Comparison of ENCODE assay signal across 8 mouse cellular contexts in the genomic region with DNA sequence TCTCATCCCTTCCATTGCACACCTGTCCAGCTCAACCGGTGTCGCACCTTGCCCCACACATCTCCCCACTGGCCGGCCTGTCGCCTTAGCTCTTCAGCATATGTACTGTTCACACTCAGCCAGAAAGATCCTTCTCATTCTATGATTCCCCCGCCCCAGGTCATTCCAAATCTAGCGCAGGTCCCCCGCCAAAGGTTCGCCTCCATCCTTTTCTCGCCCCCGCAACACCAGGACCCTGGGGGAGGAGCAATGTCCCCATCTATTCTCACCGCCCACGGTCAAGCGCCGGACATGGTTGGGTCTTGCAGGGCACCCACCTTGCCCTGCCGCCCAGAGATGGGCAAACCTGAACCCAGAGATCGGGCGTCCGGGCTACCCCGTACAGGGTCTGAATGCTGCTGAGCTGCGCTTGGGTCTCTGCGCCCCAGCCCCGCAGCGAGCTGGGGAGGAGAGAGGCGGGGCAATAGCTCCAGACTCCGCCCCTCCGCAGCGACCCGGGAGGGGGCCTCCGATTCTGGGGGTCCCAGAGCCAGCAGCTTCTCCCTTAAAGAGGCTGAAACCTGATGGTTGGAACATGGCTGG. TPM values are rescaled to one million over a fixed set of nuclear protein-coding genes. Genes with fewer than 3 reads are reported as not detected.
DNase-seq lines count a peak whose midpoint lies in the region; ATAC-seq and TF ChIP-seq lines count a peak whose summit lies in the region.

Gene Tmem91, minus strand, starts transcription at position 448 of the 582 bp plus-strand sequence.

- H3K9ac ChIP-seq in kidney, embryonic 16.5 days (replicated peaks; ENCODE audit: low read length), result peak within 1 kb of the TSS; percentile 58
- H3K9ac ChIP-seq in forebrain, embryonic 16.5 days (replicated peaks; ENCODE audit: low read depth, low read length), result peak within 1 kb of the TSS; percentile 53
- peak within 1 kb of the TSS; percentile 40; the same call in 1 of the 2 replicates for H3K9ac ChIP-seq in limb, embryonic 12.5 days (replicated peaks)

- DNase-seq in kidney, adult 18-20 months, result no peak
- no peak for DNase-seq in kidney, postnatal 4 days
- no peak for DNase-seq in gastrocnemius, postnatal 4 days (ENCODE audit: low spot score in 2 of 2)

- no peaks in the 10 kb centered on the region for H3K36me3 ChIP-seq in kidney, embryonic 16.5 days (ENCODE audit: insufficient read depth, low read length)
- H3K36me3 ChIP-seq in forebrain, embryonic 16.5 days (ENCODE audit: control insufficient read depth, insufficient read depth), result no peaks in the 10 kb centered on the region
- no peaks in the 10 kb centered on the region for H3K36me3 ChIP-seq in limb, embryonic 12.5 days

- peak within 1 kb of the TSS; percentile 68 for H3K4me2 ChIP-seq in kidney, embryonic 16.5 days (replicated peaks; ENCODE audit: low read depth, low read length)
- peak within 1 kb of the TSS; percentile 60 for H3K4me2 ChIP-seq in forebrain, embryonic 16.5 days (ENCODE audit: low read length)
- H3K4me2 ChIP-seq in limb, embryonic 12.5 days, result peak within 1 kb of the TSS; percentile 58

- peaks cover 8% of the 10 kb centered on the region for H3K4me1 ChIP-seq in kidney, embryonic 16.5 days (ENCODE audit: insufficient read depth, low read length)
- H3K4me1 ChIP-seq in forebrain, embryonic 16.5 days (replicated peaks; ENCODE audit: control insufficient read depth, insufficient read depth, low read length), result peaks cover 25% of the 10 kb centered on the region
- H3K4me1 ChIP-seq in limb, embryonic 12.5 days (replicated peaks), result peaks cover 11% of the 10 kb centered on the region
- peaks cover 13% of the 10 kb centered on the region; the same call in 1 of the 2 replicates for H3K4me1 ChIP-seq in olfactory bulb, adult 2 months (ENCODE audit: control insufficient read depth, insufficient read depth, low read length)

- no peaks in the 10 kb centered on the region for H3K9me3 ChIP-seq in kidney, embryonic 16.5 days (ENCODE audit: low read length)
- no peaks in the 10 kb centered on the region for H3K9me3 ChIP-seq in forebrain, embryonic 16.5 days (ENCODE audit: control insufficient read depth, low read length)
- no peaks in the 10 kb centered on the region for H3K9me3 ChIP-seq in limb, embryonic 12.5 days

- WGBS in kidney, embryonic 16.5 days, result 2% methylated on average over 29 of the region's 29 CpGs
- 2% methylated on average over 29 of the region's 29 CpGs for WGBS in forebrain, embryonic 16.5 days
- 3% methylated on average over 29 of the region's 29 CpGs for WGBS in limb, embryonic 12.5 days
- 2% methylated on average over 29 of the region's 29 CpGs for WGBS in olfactory bulb, adult 2 months

- peak; percentile 73; the same call in 1 of the 2 replicates for ATAC-seq in kidney, embryonic 16.5 days (ENCODE audit: low FRiP score, low TSS enrichment)
- ATAC-seq in activated CD4-positive, CD25-positive, alpha-beta regulatory T cell, adult 4 months, result no peak
- ATAC-seq in forebrain, embryonic 16.5 days, result no peak; the same call in 1 of the 2 replicates
- ATAC-seq in limb, embryonic 12.5 days (ENCODE audit: insufficient number of reproducible peaks, insufficient read depth, low FRiP score, low TSS enrichment, low read depth), result no peak

- no peak for TF ChIP-seq CTCF in olfactory bulb, adult 2 months (IDR thresholded peaks at IDR 0.05; ENCODE audit: insufficient read depth, low read depth, low read length)

- TF ChIP-seq POLR2A in olfactory bulb, adult 2 months (IDR thresholded peaks at IDR 0.05; ENCODE audit: insufficient read depth, low read depth, low read length), result peak; percentile 44; the same call in 1 of the 2 replicates

- H3K4me3 ChIP-seq in kidney, embryonic 16.5 days (ENCODE audit: low read length), result peak within 1 kb of the TSS; percentile 46
- H3K4me3 ChIP-seq in forebrain, embryonic 16.5 days (replicated peaks; ENCODE audit: low read length), result peak within 1 kb of the TSS; percentile 43
- peak within 1 kb of the TSS; percentile 35 for H3K4me3 ChIP-seq in limb, embryonic 12.5 days (replicated peaks)
- peak within 1 kb of the TSS; percentile 68 for H3K4me3 ChIP-seq in olfactory bulb, adult 2 months (ENCODE audit: insufficient read depth, low read depth, low read length)

- H3K27me3 ChIP-seq in kidney, embryonic 16.5 days (ENCODE audit: insufficient read depth, low read length), result peaks cover 36% of the 10 kb centered on the region
- H3K27me3 ChIP-seq in forebrain, embryonic 16.5 days (replicated peaks; ENCODE audit: control insufficient read depth, insufficient read depth, low read length), result peaks cover 22% of the 10 kb centered on the region
- H3K27me3 ChIP-seq in limb, embryonic 12.5 days, result peaks cover 63% of the 10 kb centered on the region

- no peak within 1 kb of the TSS for H3K27ac ChIP-seq in kidney, embryonic 16.5 days (ENCODE audit: low read length)
- H3K27ac ChIP-seq in forebrain, embryonic 16.5 days (ENCODE audit: low read length), result peak within 1 kb of the TSS; percentile 29
- no peak within 1 kb of the TSS for H3K27ac ChIP-seq in limb, embryonic 12.5 days
- peak within 1 kb of the TSS; percentile 57 for H3K27ac ChIP-seq in olfactory bulb, adult 2 months (ENCODE audit: insufficient read depth, low read depth, low read length)

RNA-seq across cellular contexts. Expression of gene Tmem91, which starts in this region (rescaled TPM):
- 2.3 and 3.7 TPM in 2 replicates for polyA plus RNA-seq in kidney, embryonic 16.5 days (2015; fragmentation: Nextera tagmentation; extraction: Ambion mirVana)
- 10 to 100 TPM; 10.4 to 11.6 TPM for polyA plus RNA-seq in activated CD4-positive, CD25-positive, alpha-beta regulatory T cell, adult 4 months (2017; shearing (Covaris generic))
- polyA plus RNA-seq in forebrain, embryonic 16.5 days (2015; fragmentation: Nextera tagmentation; extraction: Ambion mirVana), result 13.5 and 28.3 TPM in 2 replicates
- polyA plus RNA-seq in limb, embryonic 12.5 days (2016; fragmentation: Nextera tagmentation; extraction: Ambion mirVana), result 2.7 and 3.1 TPM in 2 replicates
- polyA plus RNA-seq in olfactory bulb, adult 2 months (2012; ENCODE audit: insufficient read depth, insufficient read length, low replicate concordance, missing spikeins), result not detected in 2 replicates
- total RNA-seq in gastrocnemius, postnatal 4 days (2021), result not detected

Comparison
In these comparisons a context has a peak if more than half of its experiments do, and no peak if none do; other contexts are left out.
1. H3K27ac ChIP-seq: peak in forebrain, embryonic 16.5 days (single experiment) and olfactory bulb, adult 2 months (single experiment); none in kidney, embryonic 16.5 days (single experiment) and limb, embryonic 12.5 days (single experiment).
2. Peak in every context shown above with its lines, with median percentiles within 50 percentile points of each other: H3K4me2 ChIP-seq, H3K4me3 ChIP-seq and H3K9ac ChIP-seq.